Mouse (Mus musculus): Measurements from ENCODE around the gene Hoxa9. TPM values are rescaled to one million over a fixed set of nuclear protein-coding genes. Genes with fewer than 3 reads are reported as not detected.

Hoxa9 gene
- total RNA-seq, 1 experiment: 1.4 TPM

GRCm38 (mm10) chr6:52267221-52267620 is 36.3 kb upstream of the Hoxa9 start:
- Histone ChIP-seq H3K36me3 (ENCODE audit: control insufficient read depth, insufficient read depth, low read length, poor library complexity, severe bottlenecking) (no peaks in the 10 kb centered on the region), H3K4me3 (ENCODE audit: insufficient read depth in 1 of 2, low read depth in 1 of 2, low read length in 2 of 2, poor library complexity in 1 of 2, severe bottlenecking in 1 of 2) (no peak overlapping the region), H3K4me1 (ENCODE audit: control insufficient read depth in 2 of 2, insufficient read depth in 2 of 2, low read length in 2 of 2, poor library complexity in 1 of 2) (no peaks in the 10 kb centered on the region), H3K27ac (ENCODE audit: insufficient read depth, low read depth, low read length, poor library complexity, severe bottlenecking) (no peak overlapping the region), H3K9me3 (ENCODE audit: control insufficient read depth, insufficient read depth, low read depth, low read length) (no peaks in the 10 kb centered on the region), H3K9ac (ENCODE audit: insufficient read depth, low read depth, low read length, poor library complexity, severe bottlenecking) (no peak overlapping the region)
- no peak for DNase-seq (ENCODE audit: low read depth, low spot score)
- TF ChIP-seq ZC3H11A (IDR thresholded peaks at IDR 0.05; ENCODE audit: borderline replicate concordance, low read depth, low read length) (no peak), MAFK (IDR thresholded peaks at IDR 0.05; ENCODE audit: insufficient read depth, low read depth, low read length) (no peak), CHD2 (IDR thresholded peaks at IDR 0.05; ENCODE audit: low read depth, low read length) (no peak)
- in situ Hi-C loops (cut with MboI; ENCODE audit: low sequenced_read_pairs in 2 of 2, unreplicated experiment in 2 of 2): loop anchor here in 1 of 2 experiments (5.0 to 25.0 kb wide), 2 partner anchors 45 to 1020 kb away; partner anchors contain the start of genes Creb5 and Evx1

GRCm38 (mm10) chr6:52266666-52266985 is 35.7 kb upstream of the Hoxa9 start:
- no peak for DNase-seq (ENCODE audit: low read depth, low spot score)
- Histone ChIP-seq H3K9me3 (ENCODE audit: control insufficient read depth, insufficient read depth, low read depth, low read length) (no peaks in the 10 kb centered on the region), H3K4me3 (ENCODE audit: insufficient read depth in 1 of 2, low read depth in 1 of 2, low read length in 2 of 2, poor library complexity in 1 of 2, severe bottlenecking in 1 of 2) (no peak overlapping the region), H3K27ac (ENCODE audit: insufficient read depth, low read depth, low read length, poor library complexity, severe bottlenecking) (no peak overlapping the region), H3K9ac (ENCODE audit: insufficient read depth, low read depth, low read length, poor library complexity, severe bottlenecking) (no peak overlapping the region), H3K36me3 (ENCODE audit: control insufficient read depth, insufficient read depth, low read length, poor library complexity, severe bottlenecking) (no peaks in the 10 kb centered on the region), H3K4me1 (ENCODE audit: control insufficient read depth in 2 of 2, insufficient read depth in 2 of 2, low read length in 2 of 2, poor library complexity in 1 of 2) (no peaks in the 10 kb centered on the region)
- in situ Hi-C loops (cut with MboI; ENCODE audit: low sequenced_read_pairs in 2 of 2, unreplicated experiment in 2 of 2): loop anchor here in 1 of 2 experiments (5.0 to 25.0 kb wide), 2 partner anchors 46 to 1021 kb away; partner anchors contain the start of genes Creb5 and Evx1
- no peak for TF ChIP-seq HCFC1 (IDR thresholded peaks at IDR 0.05; ENCODE audit: borderline replicate concordance, insufficient read depth, low read length)

GRCm38 (mm10) chr6:52265913-52266665 is 35.2 kb upstream of the Hoxa9 start:
- H3K36me3 ChIP-seq (ENCODE audit: control insufficient read depth, insufficient read depth, low read length, poor library complexity, severe bottlenecking): no peaks in the 10 kb centered on the region
- in situ Hi-C loops (cut with MboI; ENCODE audit: low sequenced_read_pairs in 2 of 2, unreplicated experiment in 2 of 2): loop anchor here in 1 of 2 experiments (5.0 to 25.0 kb wide), 2 partner anchors 46 to 1021 kb away; partner anchors contain the start of genes Creb5 and Evx1
- no peaks in the 10 kb centered on the region for H3K9me3 ChIP-seq (ENCODE audit: control insufficient read depth, insufficient read depth, low read depth, low read length)
- H3K4me1 ChIP-seq (ENCODE audit: control insufficient read depth in 2 of 2, insufficient read depth in 2 of 2, low read length in 2 of 2, poor library complexity in 1 of 2): no peaks in the 10 kb centered on the region
- no peak overlapping the region for H3K9ac ChIP-seq (ENCODE audit: insufficient read depth, low read depth, low read length, poor library complexity, severe bottlenecking)
- TF ChIP-seq ZC3H11A (IDR thresholded peaks at IDR 0.05; ENCODE audit: borderline replicate concordance, low read depth, low read length) (no peak), CHD2 (IDR thresholded peaks at IDR 0.05; ENCODE audit: low read depth, low read length) (no peak), HCFC1 (IDR thresholded peaks at IDR 0.05; ENCODE audit: borderline replicate concordance, insufficient read depth, low read length) (no peak), MAFK (IDR thresholded peaks at IDR 0.05; ENCODE audit: insufficient read depth, low read depth, low read length) (no peak), ZNF384 (IDR thresholded peaks at IDR 0.05; ENCODE audit: low read depth, low read length) (no peak)
- no peak overlapping the region for H3K4me3 ChIP-seq (ENCODE audit: insufficient read depth in 1 of 2, low read depth in 1 of 2, low read length in 2 of 2, poor library complexity in 1 of 2, severe bottlenecking in 1 of 2)
- H3K27ac ChIP-seq (ENCODE audit: insufficient read depth, low read depth, low read length, poor library complexity, severe bottlenecking): no peak overlapping the region
- DNase-seq (ENCODE audit: low read depth, low spot score): no peak

- Histone ChIP-seq H3K9ac (ENCODE audit: insufficient read depth, low read depth, low read length, poor library complexity, severe bottlenecking) (no peak overlapping the region), H3K27ac (ENCODE audit: insufficient read depth, low read depth, low read length, poor library complexity, severe bottlenecking) (no peak overlapping the region), H3K4me1 (ENCODE audit: control insufficient read depth in 2 of 2, insufficient read depth in 2 of 2, low read length in 2 of 2, poor library complexity in 1 of 2) (no peaks in the 10 kb centered on the region), H3K9me3 (ENCODE audit: control insufficient read depth, insufficient read depth, low read depth, low read length) (no peaks in the 10 kb centered on the region), H3K36me3 (ENCODE audit: control insufficient read depth, insufficient read depth, low read length, poor library complexity, severe bottlenecking) (no peaks in the 10 kb centered on the region), H3K4me3 (ENCODE audit: insufficient read depth in 1 of 2, low read depth in 1 of 2, low read length in 2 of 2, poor library complexity in 1 of 2, severe bottlenecking in 1 of 2) (no peak overlapping the region)
- no peak for DNase-seq (ENCODE audit: low read depth, low spot score)
- no peak for TF ChIP-seq HCFC1 (IDR thresholded peaks at IDR 0.05; ENCODE audit: borderline replicate concordance, insufficient read depth, low read length)
- TF ChIP-seq CHD2 (IDR thresholded peaks at IDR 0.05; ENCODE audit: low read depth, low read length): no peak
- TF ChIP-seq ZNF384 (IDR thresholded peaks at IDR 0.05; ENCODE audit: low read depth, low read length): no peak
- no peak for TF ChIP-seq ZC3H11A (IDR thresholded peaks at IDR 0.05; ENCODE audit: borderline replicate concordance, low read depth, low read length)
- TF ChIP-seq MAFK (IDR thresholded peaks at IDR 0.05; ENCODE audit: insufficient read depth, low read depth, low read length): no peak
- in situ Hi-C loops (cut with MboI; ENCODE audit: low sequenced_read_pairs in 2 of 2, unreplicated experiment in 2 of 2): loop anchor here in 1 of 2 experiments (5.0 to 25.0 kb wide), 2 partner anchors 47 to 1022 kb away; partner anchors contain the start of genes Creb5 and Evx1
Observed at GRCm38 (mm10) chr6:52265306-52265912, 34.5 kb upstream of the Hoxa9 start.
